Mouse (Mus musculus) G1E (cell line): ENCODE data around the gene Dmd.
"Not testable (repeated sequence)": the region's sequence is repeated elsewhere in the genome, so short reads cannot be mapped to it uniquely, and the experiment has no call there.

ENCODE experiments used
- CTCF ChIP-seq: IDR thresholded peaks from 2 replicates; pipeline ENCODE4 v1.5.1; 2012; ENCODE audit warnings: low read depth, low read length, inconsistent platforms, mixed read lengths
- GATA1 ChIP-seq: IDR thresholded peaks from 2 replicates; pipeline ENCODE4 v1.6.1; 2012; ENCODE audit warnings: borderline replicate concordance, low read length, inconsistent platforms, mixed read lengths
- GATA2 ChIP-seq: IDR thresholded peaks from 2 replicates; pipeline ENCODE4 v1.6.1; 2012; ENCODE audit warnings: low read depth, low read length, inconsistent platforms, borderline replicate concordance

- not testable (repeated sequence) for TF ChIP-seq CTCF, GATA1, GATA2
Observed at GRCm38 (mm10) chrX:84062431-84062830, 1113.8 kb downstream of the Dmd start.
